Mouse (Mus musculus) myocyte (in vitro differentiated cells): Measurements from ENCODE around the gene Txndc9. TPM values are rescaled to one million over a fixed set of nuclear protein-coding genes. Genes with fewer than 3 reads are reported as not detected.

Experiments used
- H3K27me3 ChIP-seq: one replicate; pipeline ENCODE4 v1.6.1; 2011; ENCODE audit not compliant: control insufficient read depth, insufficient read depth, insufficient read length
- H3K36me3 ChIP-seq: one replicate; pipeline ENCODE4 v1.6.1; 2011; ENCODE audit not compliant: control insufficient read depth, insufficient read depth
- H3K4me2 ChIP-seq: one replicate; pipeline ENCODE4 v1.6.1; 2011; ENCODE audit warnings: low read depth, control low read depth
- H3K4me3 ChIP-seq: one replicate; pipeline ENCODE4 v1.5.1; 2011; ENCODE audit warnings: mild to moderate bottlenecking, control low read depth, moderate library complexity
- H3K79me2 ChIP-seq: one replicate; pipeline ENCODE4 v1.6.1; 2011; ENCODE audit not compliant: control insufficient read depth, insufficient read depth
- H3ac ChIP-seq: one replicate; pipeline ENCODE4 v1.6.1; 2011; ENCODE audit not compliant: control insufficient read depth, insufficient read length
- MYOG ChIP-seq, 3 experiments: IDR thresholded peaks; one replicate each; pipeline ENCODE4 v1.6.1; 2011; ENCODE audit warnings: control low read depth in 2 of 3, low read depth in 2 of 3, mild to moderate bottlenecking in 2 of 3; ENCODE audit not compliant: insufficient read length in 2 of 3, control insufficient read depth in 1 of 3, insufficient read depth in 1 of 3
- POLR2A ChIP-seq: IDR thresholded peaks from one replicate; pipeline ENCODE4 v1.6.1; 2011; ENCODE audit warnings: low read depth, mild to moderate bottlenecking, control low read depth, moderate library complexity; ENCODE audit not compliant: insufficient read length
- SRF ChIP-seq: IDR thresholded peaks from one replicate; pipeline ENCODE4 v1.6.1; 2011; ENCODE audit warnings: low read depth; ENCODE audit not compliant: control insufficient read depth, insufficient read length
- polyA plus RNA-seq: library from polyadenylated mRNA; unstranded; fragments of >200 nt; fragmentation: generic; extraction: Trizol; gene quantifications from one replicate; pipeline ENCODE4 v1.2.1, GENCODE M21; 2012; ENCODE audit warnings: missing spikeins

The Txndc9 gene
- polyA plus RNA-seq, 1 experiment = 35.5 TPM

DNA sequence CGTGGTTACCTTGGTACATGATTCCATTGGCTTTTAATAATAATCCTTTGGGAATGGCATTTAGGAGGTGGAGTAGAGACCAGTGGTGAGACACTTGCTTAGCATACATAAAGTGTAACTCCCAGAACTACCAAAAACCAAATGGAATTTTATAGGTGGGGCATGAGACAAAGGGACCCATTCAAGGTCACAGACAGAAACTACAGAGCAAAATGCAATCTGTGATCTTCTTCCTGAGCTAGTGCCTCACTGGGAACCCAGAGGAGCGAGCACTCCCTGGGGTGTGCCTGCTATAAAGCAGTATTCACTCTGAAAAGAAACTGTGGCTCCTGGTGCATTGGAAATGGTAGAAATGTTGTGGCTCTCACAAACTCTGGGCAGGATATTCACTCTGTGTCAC, 48.8 kb downstream of the Txndc9 start:
- no peak overlapping the region for H3ac ChIP-seq
- H3K4me3 ChIP-seq = no peak overlapping the region
- H3K79me2 ChIP-seq = no peaks in the 10 kb centered on the region
- H3K36me3 ChIP-seq = no peaks in the 10 kb centered on the region
- no peak overlapping the region for H3K4me2 ChIP-seq
- H3K27me3 ChIP-seq = peaks cover 7% of the 10 kb centered on the region
- TF ChIP-seq SRF (no peak), MYOG (IDR thresholded peaks at IDR 0.05; ENCODE audit: control insufficient read depth in 1 of 3, insufficient read depth in 1 of 3, insufficient read length in 2 of 3, low read depth in 2 of 3) (no peak), POLR2A (no peak)

Other genes starting within 250 kb of the Txndc9 start
- 1.7 TPM for gene Tsga10, start 131.5 kb downstream of the Txndc9 start, polyA plus RNA-seq
- gene Lipt1, start 126.2 kb downstream of the Txndc9 start, polyA plus RNA-seq = 8.3 TPM
- gene Mitd1, start 107.5 kb downstream of the Txndc9 start, polyA plus RNA-seq = 3.9 TPM
- 181 TPM for gene Mrpl30, start 107.4 kb downstream of the Txndc9 start, polyA plus RNA-seq
- gene Lyg2, start 81.4 kb downstream of the Txndc9 start, polyA plus RNA-seq = not detected
- not detected for gene Lyg1, start 40.1 kb downstream of the Txndc9 start, polyA plus RNA-seq
- 16.2 TPM for gene Eif5b, start 117 bp upstream of the Txndc9 start, polyA plus RNA-seq
- gene Rev1, start 131.9 kb upstream of the Txndc9 start, polyA plus RNA-seq = 4.4 TPM